Mouse (Mus musculus): ENCODE measurements at regions not wholly inside any gene's neighbourhood (a gene's known extent, or its start where the extent isn't known, plus 50 kb on each side); places are given as distances from the start of the nearest gene placed in this dataset.

GRCm38 (mm10) chr13:85476274-85476846 is 187.4 kb upstream of the Rasa1 start:
- TF ChIP-seq MAFK (IDR thresholded peaks at IDR 0.05; ENCODE audit: insufficient read depth, low read depth, low read length) = no peak
- no peak for TF ChIP-seq CHD2 (IDR thresholded peaks at IDR 0.05; ENCODE audit: low read depth, low read length)
- TF ChIP-seq ZC3H11A (IDR thresholded peaks at IDR 0.05; ENCODE audit: borderline replicate concordance, low read depth, low read length) = no peak
- no peak for TF ChIP-seq ZNF384 (IDR thresholded peaks at IDR 0.05; ENCODE audit: low read depth, low read length)
- no peak for TF ChIP-seq HCFC1 (IDR thresholded peaks at IDR 0.05; ENCODE audit: borderline replicate concordance, insufficient read depth, low read length)
